Mouse (Mus musculus): ENCODE data around the gene Nsmce3. TPM values are rescaled to one million over a fixed set of nuclear protein-coding genes. Genes with fewer than 3 reads are reported as not detected.
A peak's percentile ranks its signal among the peaks of the same experiment; 100 is the strongest.

Nsmce3 gene
- polyA plus RNA-seq, 1 experiment from 2014 or later: 10.2 TPM

- Histone ChIP-seq H3K4me1 (no peaks in the 10 kb centered on the region), H3K4me3 (no peak overlapping the region), H3K27me3 (ENCODE audit: low read depth, poor library complexity, severe bottlenecking) (no peaks in the 10 kb centered on the region), H3K36me3 (no peaks in the 10 kb centered on the region), H3K27ac (no peak overlapping the region), H3K9me3 (replicated peaks) (no peaks in the 10 kb centered on the region)
- DNase-seq (ENCODE audit: low spot score): no peak
- 82% methylated on average over 11 of the region's 11 CpGs for WGBS
These were observed 11.5 kb upstream of the Nsmce3 start for GRCm38 (mm10) chr7:64884187-64884862.

DNA sequence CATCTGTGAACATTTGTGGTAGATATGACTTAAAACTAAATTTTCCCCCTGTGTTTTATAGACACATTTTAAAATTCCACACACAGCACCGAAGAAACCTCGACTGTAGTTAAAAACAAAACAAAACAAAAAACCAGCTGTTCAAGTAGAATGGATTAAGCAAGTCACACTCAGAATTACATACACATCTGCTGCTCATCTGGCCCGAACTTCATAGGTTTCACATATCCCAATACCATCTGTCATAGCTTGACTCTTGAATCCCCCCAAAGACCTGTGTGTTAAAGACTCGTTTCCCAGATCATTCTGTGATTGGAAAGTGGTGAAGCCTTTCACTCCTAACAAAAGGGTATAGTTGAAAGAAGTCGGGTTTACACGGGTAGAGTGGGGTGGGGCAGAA lies 9.4 kb upstream of the Nsmce3 start:
- 76% methylated on average over 6 of the region's 6 CpGs for WGBS
- no peaks in the 10 kb centered on the region for H3K9me3 ChIP-seq (replicated peaks)
- no peak overlapping the region for H3K4me3 ChIP-seq
- no peaks in the 10 kb centered on the region for H3K4me1 ChIP-seq
- H3K27me3 ChIP-seq (ENCODE audit: low read depth, poor library complexity, severe bottlenecking): peaks cover 1% of the 10 kb centered on the region; the same call in 1 of the 2 replicates
- H3K27ac ChIP-seq: no peak overlapping the region
- no peaks in the 10 kb centered on the region for H3K36me3 ChIP-seq
- no peak for DNase-seq (ENCODE audit: low spot score)

GRCm38 (mm10) chr7:64881387-64881786 lies 8.6 kb upstream of the Nsmce3 start:
- Histone ChIP-seq H3K27ac (no peak overlapping the region), H3K36me3 (no peaks in the 10 kb centered on the region), H3K4me1 (no peaks in the 10 kb centered on the region), H3K27me3 (ENCODE audit: low read depth, poor library complexity, severe bottlenecking) (peaks cover 5% of the 10 kb centered on the region; the same call in 1 of the 2 replicates), H3K9me3 (replicated peaks) (no peaks in the 10 kb centered on the region), H3K4me3 (no peak overlapping the region)
- no peak for DNase-seq (ENCODE audit: low spot score)
- 76% methylated on average over 7 of the region's 7 CpGs for WGBS

GRCm38 (mm10) chr7:64880415-64880814 lies 7.6 kb upstream of the Nsmce3 start:
- 84% methylated on average over 5 of the region's 5 CpGs for WGBS
- no peak overlapping the region for H3K27ac ChIP-seq
- no peak overlapping the region for H3K4me3 ChIP-seq
- H3K4me1 ChIP-seq: no peaks in the 10 kb centered on the region
- H3K27me3 ChIP-seq (ENCODE audit: low read depth, poor library complexity, severe bottlenecking): peaks cover 8% of the 10 kb centered on the region; the same call in 1 of the 2 replicates
- DNase-seq (ENCODE audit: low spot score): no peak
- no peaks in the 10 kb centered on the region for H3K9me3 ChIP-seq (replicated peaks)
- H3K36me3 ChIP-seq: no peaks in the 10 kb centered on the region

- Histone ChIP-seq H3K9me3 (replicated peaks) (no peaks in the 10 kb centered on the region), H3K27me3 (ENCODE audit: low read depth, poor library complexity, severe bottlenecking) (peaks cover 20% of the 10 kb centered on the region; the same call in 1 of the 2 replicates), H3K27ac (no peak overlapping the region), H3K4me3 (no peak overlapping the region), H3K4me1 (peaks cover 23% of the 10 kb centered on the region), H3K36me3 (peaks cover 11% of the 10 kb centered on the region)
- 89% methylated on average over 4 of the region's 4 CpGs for WGBS
- DNase-seq (ENCODE audit: low spot score): no peak
These were observed 2.1 kb upstream of the Nsmce3 start for GRCm38 (mm10) chr7:64874941-64875340.

DNA sequence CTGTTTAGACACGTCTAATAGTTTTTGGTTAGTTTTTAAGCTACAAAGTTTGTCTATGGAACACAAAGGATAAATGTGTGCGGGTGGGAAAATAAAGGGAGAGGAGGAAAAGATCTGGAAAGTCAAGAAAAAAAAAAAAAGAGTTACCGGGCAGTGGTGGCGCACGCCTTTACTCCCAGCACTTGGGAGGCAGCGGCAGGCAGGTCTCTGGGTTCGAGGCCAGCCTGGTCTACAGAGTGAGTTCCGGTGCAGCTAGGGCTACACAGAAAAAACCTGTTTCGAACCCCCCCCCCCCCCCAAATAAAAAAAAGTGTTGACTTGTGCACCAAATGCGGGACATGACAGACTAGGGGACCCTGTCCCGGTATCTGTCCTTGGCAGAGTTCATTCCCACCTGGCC lies 469 bp upstream of the Nsmce3 start:
- H3K4me1 ChIP-seq: peaks cover 23% of the 10 kb centered on the region
- H3K27me3 ChIP-seq (ENCODE audit: low read depth, poor library complexity, severe bottlenecking): peaks cover 20% of the 10 kb centered on the region; the same call in 1 of the 2 replicates
- WGBS: 45% methylated on average over 11 of the region's 11 CpGs
- peaks cover 16% of the 10 kb centered on the region for H3K36me3 ChIP-seq
- peak overlapping the region; percentile 95 for H3K4me3 ChIP-seq
- peak overlapping the region; percentile 96 for H3K27ac ChIP-seq
- no peaks in the 10 kb centered on the region for H3K9me3 ChIP-seq (replicated peaks)
- DNase-seq (ENCODE audit: low spot score): peak; percentile 32

GRCm38 (mm10) chr7:64871987-64872742 lies 632 bp downstream of the Nsmce3 start:
- Histone ChIP-seq H3K4me3 (peak overlapping the region; percentile 95), H3K4me1 (peaks cover 23% of the 10 kb centered on the region), H3K9me3 (replicated peaks) (no peaks in the 10 kb centered on the region), H3K27me3 (ENCODE audit: low read depth, poor library complexity, severe bottlenecking) (peaks cover 18% of the 10 kb centered on the region; the same call in 1 of the 2 replicates), H3K27ac (peak overlapping the region; percentile 96), H3K36me3 (peaks cover 16% of the 10 kb centered on the region)
- DNase-seq (ENCODE audit: low spot score): peak; percentile 32
- 2% methylated on average over 33 of the region's 33 CpGs for WGBS

- DNase-seq (ENCODE audit: low spot score): no peak
- Histone ChIP-seq H3K9me3 (replicated peaks) (no peaks in the 10 kb centered on the region), H3K27me3 (ENCODE audit: low read depth, poor library complexity, severe bottlenecking) (peaks cover 3% of the 10 kb centered on the region; the same call in 1 of the 2 replicates), H3K4me3 (no peak overlapping the region), H3K27ac (no peak overlapping the region), H3K4me1 (peaks cover 23% of the 10 kb centered on the region), H3K36me3 (peaks cover 16% of the 10 kb centered on the region)
- whole genome bisulfite sequencing: 77% methylated on average over 6 of the region's 6 CpGs
These were observed 3.2 kb downstream of the Nsmce3 start for GRCm38 (mm10) chr7:64869549-64870065.

DNA sequence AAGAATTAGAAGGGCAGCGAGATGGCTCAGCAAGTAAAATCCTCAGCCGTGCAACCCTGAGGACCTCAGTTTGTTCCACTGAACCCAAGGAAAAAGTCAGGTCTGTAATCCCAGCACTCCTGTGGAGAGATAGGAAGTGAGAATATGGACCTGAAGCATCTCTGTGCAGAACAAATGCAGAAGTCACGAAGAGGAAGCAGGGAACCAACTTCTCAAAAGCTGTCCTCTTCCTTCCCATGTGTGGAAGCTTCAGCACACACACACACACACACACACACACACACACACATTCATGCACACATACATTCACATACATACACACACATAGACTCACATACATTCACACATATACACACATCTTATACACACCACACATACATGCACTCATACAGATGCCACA lies 9.3 kb downstream of the Nsmce3 start:
- H3K9me3 ChIP-seq (replicated peaks): no peaks in the 10 kb centered on the region
- H3K4me3 ChIP-seq: no peak overlapping the region
- DNase-seq (ENCODE audit: low spot score): no peak
- 91% methylated on average over 3 of the region's 3 CpGs for WGBS
- H3K27me3 ChIP-seq (ENCODE audit: low read depth, poor library complexity, severe bottlenecking): no peaks in the 10 kb centered on the region
- H3K36me3 ChIP-seq: no peaks in the 10 kb centered on the region
- no peak overlapping the region for H3K27ac ChIP-seq
- H3K4me1 ChIP-seq: no peaks in the 10 kb centered on the region

DNA sequence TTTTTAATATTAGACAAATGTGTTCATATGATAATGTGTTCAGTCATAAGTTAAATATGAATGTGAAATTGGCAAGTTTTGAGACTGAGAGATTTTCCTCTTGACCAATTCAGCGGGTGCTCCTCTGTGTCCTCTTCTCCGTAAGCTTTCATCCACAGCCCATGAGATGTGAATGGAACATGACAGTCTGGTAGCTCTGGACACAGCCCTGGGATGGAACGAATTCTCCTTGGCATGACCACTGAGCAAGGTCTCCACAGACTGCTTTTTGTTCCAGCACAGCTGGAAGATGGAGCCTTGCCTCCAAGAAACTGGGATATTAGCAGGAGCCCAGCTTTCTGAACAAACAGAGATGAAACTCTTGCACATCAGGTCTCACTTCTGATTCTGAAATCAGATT lies 9.8 kb downstream of the Nsmce3 start:
- H3K4me1 ChIP-seq: no peaks in the 10 kb centered on the region
- H3K27me3 ChIP-seq (ENCODE audit: low read depth, poor library complexity, severe bottlenecking): no peaks in the 10 kb centered on the region
- H3K9me3 ChIP-seq (replicated peaks): no peaks in the 10 kb centered on the region
- H3K4me3 ChIP-seq: no peak overlapping the region
- H3K36me3 ChIP-seq: no peaks in the 10 kb centered on the region
- H3K27ac ChIP-seq: no peak overlapping the region
- DNase-seq (ENCODE audit: low spot score): no peak
- 82% methylated on average over 3 of the region's 3 CpGs for WGBS

DNA sequence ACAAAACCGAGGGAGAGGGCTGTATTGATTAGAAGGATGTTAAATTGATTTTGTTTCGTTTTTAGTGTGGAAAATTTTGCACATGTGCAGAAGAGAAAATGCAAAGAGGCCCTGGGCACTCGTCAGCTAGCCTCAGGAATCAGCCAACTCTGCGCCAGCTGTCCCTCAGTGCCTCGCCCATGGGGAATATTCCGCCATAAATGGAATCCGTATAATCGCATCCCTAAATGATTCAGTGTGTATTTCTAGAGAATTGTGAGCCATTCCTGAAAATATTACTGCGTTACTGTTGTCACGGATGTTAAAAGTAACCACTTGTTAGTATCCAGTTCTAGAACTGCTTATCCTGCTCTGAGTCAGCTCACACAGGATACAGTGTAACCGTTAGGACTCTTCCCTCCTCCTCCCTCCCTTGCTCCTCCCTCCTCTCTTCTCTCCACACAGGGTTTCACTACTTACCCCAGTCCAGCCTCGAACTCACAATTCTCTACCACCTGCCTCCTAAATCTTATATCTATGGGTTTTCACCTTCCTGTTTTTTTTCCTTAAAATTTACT lies 16.2 kb downstream of the Nsmce3 start:
- Histone ChIP-seq H3K4me3 (no peak overlapping the region), H3K27ac (no peak overlapping the region), H3K4me1 (0 out of 2 replicates have a peak, but pooled peaks cover 5% of the 10 kb centered on the region), H3K27me3 (ENCODE audit: low read depth, poor library complexity, severe bottlenecking) (no peaks in the 10 kb centered on the region), H3K36me3 (no peaks in the 10 kb centered on the region), H3K9me3 (replicated peaks) (no peaks in the 10 kb centered on the region)
- 84% methylated on average over 12 of the region's 12 CpGs for WGBS
- no peak for DNase-seq (ENCODE audit: low spot score)

GRCm38 (mm10) chr7:64855976-64856375 lies 16.8 kb downstream of the Nsmce3 start:
- no peak overlapping the region for H3K4me3 ChIP-seq
- no peaks in the 10 kb centered on the region for H3K27me3 ChIP-seq (ENCODE audit: low read depth, poor library complexity, severe bottlenecking)
- 58% methylated on average over 15 of the region's 15 CpGs for WGBS
- H3K36me3 ChIP-seq: no peaks in the 10 kb centered on the region
- H3K27ac ChIP-seq: no peak overlapping the region
- DNase-seq (ENCODE audit: low spot score): no peak
- 0 out of 2 replicates have a peak, but pooled peaks cover 5% of the 10 kb centered on the region for H3K4me1 ChIP-seq
- no peaks in the 10 kb centered on the region for H3K9me3 ChIP-seq (replicated peaks)

Data from limb, embryonic 10.5 days (tissue).